16 mouse cellular contexts compared by ENCODE assay signal in the genomic region with DNA sequence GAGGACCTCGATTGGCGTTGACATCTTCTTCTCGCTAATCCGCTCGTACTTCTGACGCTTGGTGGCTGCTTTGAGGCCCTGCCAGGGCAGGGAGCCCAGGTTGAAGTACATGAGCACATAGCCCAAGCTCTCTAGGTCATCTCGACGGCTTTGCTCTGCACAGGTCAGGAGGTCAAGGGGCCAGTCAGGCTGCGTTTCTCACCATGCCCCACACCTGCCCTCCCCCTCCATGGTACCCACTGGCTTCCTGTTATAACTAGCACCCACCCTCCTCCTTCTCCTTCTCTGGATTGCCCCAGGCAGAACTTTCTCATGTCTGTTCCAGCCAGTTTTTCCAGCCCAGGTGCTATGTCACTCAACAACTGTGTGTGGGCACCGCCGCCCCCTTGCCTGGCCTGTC. TPM values are rescaled to one million over a fixed set of nuclear protein-coding genes. Genes with fewer than 3 reads are reported as not detected.
DNase-seq lines count a peak whose midpoint lies in the region; ATAC-seq and TF ChIP-seq lines count a peak whose summit lies in the region.
"Had no signal": no experiment of that assay in that cellular context is flagged by ENCODE, and none has a peak within 500 bp of the region (broad histone marks: within the 10 kb centered on the region; RNA-seq: fewer than 3 reads in every experiment).

No protein-coding gene starts in this region.

- H3K27ac ChIP-seq in kidney, adult 2 months (ENCODE audit: insufficient read depth, low read depth, low read length): no peak overlapping the region
- H3K27ac ChIP-seq: embryonic facial prominence, embryonic 13.5 days; forebrain, embryonic 10.5 days; hindbrain, embryonic 15.5 days; liver, embryonic 14.5 days; midbrain, embryonic 15.5 days had no signal

- H3K36me3 ChIP-seq in kidney, adult 2 months (ENCODE audit: control insufficient read depth, insufficient read depth, low read length): no peaks in the 10 kb centered on the region

- TF ChIP-seq POLR2A in kidney, adult 2 months (IDR thresholded peaks at IDR 0.05; ENCODE audit: low read depth, low read length): no peak

- TF ChIP-seq CTCF in kidney, adult 2 months (conservative IDR thresholded peaks at IDR 0.05; ENCODE audit: insufficient read depth, insufficient read length, low read depth, low read length): no peak

- no peaks in the 10 kb centered on the region for H3K4me1 ChIP-seq in kidney, adult 2 months (ENCODE audit: control insufficient read depth, insufficient read depth, low read length)
- H3K4me1 ChIP-seq: forebrain, embryonic 10.5 days; hindbrain, embryonic 15.5 days; midbrain, embryonic 15.5 days had no signal

- DNase-seq in heart, postnatal 4 days: peak; percentile 21
- DNase-seq in heart, postnatal 25 days (ENCODE audit: low spot score): no peak
- peak; percentile 82 for DNase-seq in kidney, adult 2 months
- peak; percentile 66 to 83 for DNase-seq in kidney, postnatal 25 days
- peak; percentile 69 for DNase-seq in lung, postnatal 10 days
- DNase-seq in thymus, adult 18-20 months: no peak
- DNase-seq in cerebellum, adult 8-10 months: no peak
- DNase-seq: adrenal gland, postnatal 14 days; cerebellum, adult 18-20 months; gastrocnemius, postnatal 10 days had no signal

- intact Hi-C loops in heart, postnatal 25 days (cut with DNase I): loop anchor here (5.0 kb wide), 1 partner anchor 42 kb away; no protein-coding TSS in a partner anchor

- H3K27me3 ChIP-seq in kidney, adult 2 months (replicated peaks; ENCODE audit: control insufficient read depth, insufficient read depth, low read length): no peaks in the 10 kb centered on the region
- H3K27me3 ChIP-seq: embryonic facial prominence, embryonic 13.5 days; hindbrain, embryonic 15.5 days; midbrain, embryonic 15.5 days had no signal

- WGBS in kidney, adult 2 months: 64% methylated on average over 11 of the region's 11 CpGs

- H3K4me3 ChIP-seq in kidney, adult 2 months (ENCODE audit: insufficient read depth, low read depth, low read length): no peak overlapping the region
- H3K4me3 ChIP-seq: embryonic facial prominence, embryonic 13.5 days; forebrain, embryonic 10.5 days; hindbrain, embryonic 15.5 days; midbrain, embryonic 15.5 days had no signal

- ATAC-seq in granulocyte monocyte progenitor cell, adult 5-6 weeks (replicated peaks; ENCODE audit: poor library complexity, severe bottlenecking): no peak
- ATAC-seq: midbrain, embryonic 15.5 days had no signal

RNA-seq across cellular contexts. Expression of a gene that starts 22.1 kb away (rescaled TPM):
- total RNA-seq in heart, postnatal 4 days (2021): 10 to 100 TPM; 68.1 to 73.4 TPM
- 10 to 100 TPM; 43.0 to 46.7 TPM for total RNA-seq in heart, postnatal 25 days (2021)
- polyA plus RNA-seq in kidney, adult 2 months (2012; rRNA removed): 69.0 and 81.0 TPM in 2 replicates
- 19.7 and 30.2 TPM in 2 replicates for total RNA-seq in granulocyte monocyte progenitor cell, adult 5-6 weeks (2014; fragmentation: Nextera tagmentation)
- 2.6 and 6.4 TPM in 2 replicates for total RNA-seq in granulocyte monocyte progenitor cell, adult 5-6 weeks (2017)

RNA-seq across cellular contexts. Expression of a gene that starts 29.9 kb away (rescaled TPM):
- total RNA-seq in heart, postnatal 4 days (2021): 100 to 1,000 TPM in 1 of 2 experiments, 10 to 100 TPM in 1; 99.6 to 108 TPM
- total RNA-seq in heart, postnatal 25 days (2021): 10 to 100 TPM; 48.4 to 54.0 TPM
- polyA plus RNA-seq in kidney, adult 2 months (2012; rRNA removed): 31.5 and 34.9 TPM in 2 replicates
- 63.6 and 79.1 TPM in 2 replicates for total RNA-seq in granulocyte monocyte progenitor cell, adult 5-6 weeks (2014; fragmentation: Nextera tagmentation)
- total RNA-seq in granulocyte monocyte progenitor cell, adult 5-6 weeks (2017): 31.3 and 31.6 TPM in 2 replicates

Comparison
In these comparisons a context has a peak if more than half of its experiments do, and no peak if none do; other contexts are left out.
1. DNase-seq: peak in heart, postnatal 4 days (single experiment), kidney, adult 2 months (single experiment), kidney, postnatal 25 days (2 of 2) and lung, postnatal 10 days (single experiment); none in heart, postnatal 25 days (single experiment), thymus, adult 18-20 months (0 of 2) and cerebellum, adult 8-10 months (single experiment).